Mouse (Mus musculus) layer of hippocampus, adult 9-10 months (tissue): ENCODE measurements around the gene Unc119b.
A peak's percentile ranks its signal among the peaks of the same experiment; 100 is the strongest.
"Not testable (repeated sequence)": the region's sequence is repeated elsewhere in the genome, so short reads cannot be mapped to it uniquely, and the experiment has no call there.

Source experiments
- DNase-seq: peaks from one replicate; pipeline ENCODE4 v3.0.0; 2022; ENCODE audit warnings: low spot score

Gene Unc119b

GRCm38 (mm10) chr5:115091015-115091414 lies 43.8 kb downstream of the Unc119b start:
- no peak for DNase-seq

GRCm38 (mm10) chr5:115089592-115090268 lies 45.0 kb downstream of the Unc119b start:
- DNase-seq, result no peak

GRCm38 (mm10) chr5:115085675-115086074 lies 49.1 kb downstream of the Unc119b start:
- no peak for DNase-seq

- DNase-seq, result no peak
These were observed 51.3 kb downstream of the Unc119b start for GRCm38 (mm10) chr5:115083492-115083891.

GRCm38 (mm10) chr5:115081636-115082035 lies 53.1 kb downstream of the Unc119b start:
- DNase-seq, result no peak

- peak; percentile 57 for DNase-seq
These were observed 58.5 kb downstream of the Unc119b start for GRCm38 (mm10) chr5:115076144-115076901.

GRCm38 (mm10) chr5:115074749-115075148 lies 60.0 kb downstream of the Unc119b start:
- no peak for DNase-seq

GRCm38 (mm10) chr5:115073306-115073705 lies 61.5 kb downstream of the Unc119b start:
- DNase-seq, result not testable (repeated sequence)
